Mouse (Mus musculus): ENCODE data around the gene Iscu.

GRCm38 (mm10) chr5:113776128-113776895 lies 3.8 kb downstream of the Iscu start:
- no peak for TF ChIP-seq CTCF (IDR thresholded peaks at IDR 0.05; ENCODE audit: low read depth)
- TF ChIP-seq EP300 (IDR thresholded peaks at IDR 0.05; ENCODE audit: low read depth): no peak

All from liver, embryonic 14.5 days (tissue).